Mouse (Mus musculus): ENCODE data around the gene Cdc42ep1. TPM values are rescaled to one million over a fixed set of nuclear protein-coding genes. Genes with fewer than 3 reads are reported as not detected.

Gene Cdc42ep1
- polyA plus RNA-seq, 1 experiment from 2014 or later, result 17.0 TPM

DNA sequence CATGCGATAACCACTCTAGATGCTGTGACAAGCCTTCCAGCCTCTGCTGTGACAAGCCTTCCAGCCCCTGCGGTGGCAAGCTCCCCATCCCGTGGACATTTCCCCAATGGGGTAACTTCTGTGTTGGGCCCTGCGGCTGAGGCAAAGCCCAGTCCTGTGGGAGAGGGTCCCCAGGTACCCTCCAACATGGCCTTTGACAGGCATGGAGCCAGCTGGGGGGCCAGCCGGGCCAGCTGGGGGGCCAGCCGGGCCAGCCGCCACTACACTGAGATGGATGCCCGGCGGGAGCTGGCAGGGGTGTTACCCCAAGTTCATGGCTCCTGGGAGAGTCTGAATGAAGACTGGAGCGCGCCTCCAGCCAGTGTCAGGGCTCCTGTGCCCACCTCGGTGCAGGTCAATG is 7.1 kb downstream of the Cdc42ep1 start:
- 67% methylated on average over 12 of the region's 12 CpGs for WGBS
- Histone ChIP-seq H3K9me3 (ENCODE audit: control insufficient read depth) (no peaks in the 10 kb centered on the region), H3K9ac (ENCODE audit: low read depth, low read length) (no peak overlapping the region), H3K27ac (ENCODE audit: low read depth, low read length) (0 out of 2 replicates have a peak overlapping the region, but pooled peaks have one; percentile 0), H3K4me1 (replicated peaks; ENCODE audit: control insufficient read depth, insufficient read depth, low read length) (peaks cover 18% of the 10 kb centered on the region; the same call in 1 of the 2 replicates), H3K4me2 (replicated peaks; ENCODE audit: low read depth) (no peak overlapping the region), H3K27me3 (replicated peaks; ENCODE audit: control insufficient read depth, insufficient read depth, low read length) (no peaks in the 10 kb centered on the region), H3K4me3 (ENCODE audit: low read depth, low read length) (no peak overlapping the region), H3K36me3 (ENCODE audit: control insufficient read depth, insufficient read depth) (peaks cover 11% of the 10 kb centered on the region; the same call in 1 of the 2 replicates)
- no peak for ATAC-seq
- no peak for TF ChIP-seq CTCF (IDR thresholded peaks at IDR 0.05; ENCODE audit: low read depth)

DNA sequence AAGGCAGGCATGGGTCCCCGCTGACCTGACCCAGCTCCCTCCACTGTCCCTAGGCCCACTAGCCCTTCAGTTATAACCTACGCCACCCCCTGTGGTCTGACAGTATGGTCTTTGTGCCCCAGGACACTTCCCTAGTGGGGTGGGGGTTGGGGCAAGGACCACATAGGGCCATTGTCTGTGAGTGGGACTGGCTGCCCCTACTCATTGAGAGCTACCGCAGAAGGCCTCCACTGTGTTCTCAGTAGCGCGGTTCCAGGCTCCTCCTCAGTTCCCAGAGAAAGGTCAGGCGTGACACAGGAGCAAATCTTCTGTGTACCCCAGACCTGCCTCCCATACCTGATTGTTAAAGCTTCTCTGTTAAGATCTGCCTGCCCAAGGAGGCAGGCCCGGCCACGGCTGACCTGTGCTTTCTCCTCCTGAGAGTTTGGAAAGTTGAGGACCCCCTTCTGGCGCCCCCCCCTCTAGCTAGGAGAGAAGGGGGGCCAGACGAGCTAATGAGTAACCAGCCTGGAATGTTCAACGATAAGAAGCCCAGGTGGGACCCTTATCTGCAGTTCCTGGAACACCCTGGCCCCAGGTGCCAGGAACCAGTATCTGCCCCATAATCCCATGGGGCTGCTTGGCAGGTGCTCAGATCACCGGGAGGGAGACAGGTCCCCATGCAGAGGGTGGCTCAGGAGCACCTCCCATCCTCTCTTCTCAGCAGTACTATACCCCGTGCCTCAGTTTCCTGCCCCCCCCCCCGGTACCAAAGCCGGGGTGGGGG is 7.8 kb downstream of the Cdc42ep1 start:
- no peak overlapping the region for H3K4me3 ChIP-seq (ENCODE audit: low read depth, low read length)
- H3K9me3 ChIP-seq (ENCODE audit: control insufficient read depth), result no peaks in the 10 kb centered on the region
- peak; percentile 67 for ATAC-seq
- peak overlapping the region; percentile 68 for H3K27ac ChIP-seq (ENCODE audit: low read depth, low read length)
- 28% methylated on average over 14 of the region's 15 CpGs for WGBS
- no peak overlapping the region for H3K4me2 ChIP-seq (replicated peaks; ENCODE audit: low read depth)
- H3K36me3 ChIP-seq (ENCODE audit: control insufficient read depth, insufficient read depth), result peaks cover 11% of the 10 kb centered on the region; the same call in 1 of the 2 replicates
- peak overlapping the region; percentile 7; the same call in 1 of the 2 replicates for H3K9ac ChIP-seq (ENCODE audit: low read depth, low read length)
- no peaks in the 10 kb centered on the region for H3K27me3 ChIP-seq (replicated peaks; ENCODE audit: control insufficient read depth, insufficient read depth, low read length)
- peaks cover 16% of the 10 kb centered on the region; the same call in 1 of the 2 replicates for H3K4me1 ChIP-seq (replicated peaks; ENCODE audit: control insufficient read depth, insufficient read depth, low read length)
- no peak for TF ChIP-seq CTCF (IDR thresholded peaks at IDR 0.05; ENCODE audit: low read depth)

DNA sequence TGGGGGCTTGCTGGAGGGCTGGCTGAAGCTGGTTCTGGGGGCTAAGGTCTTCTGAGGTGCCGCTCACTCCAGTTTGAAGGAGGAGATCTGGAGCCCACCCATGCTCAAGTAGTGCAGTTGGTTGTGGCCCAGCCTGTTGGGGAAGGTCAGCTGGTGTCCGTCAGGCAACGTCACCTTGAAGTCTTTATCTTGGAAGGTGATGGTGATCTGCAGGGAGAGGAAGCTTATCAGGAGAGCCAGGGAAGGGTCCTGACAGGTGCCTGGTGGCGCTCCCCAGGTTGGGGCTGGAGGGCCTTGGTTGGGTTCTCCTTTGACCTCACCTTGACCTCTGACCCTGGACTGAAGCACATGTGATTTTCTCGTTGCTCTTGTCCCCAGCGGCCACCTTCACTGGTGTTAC is 8.5 kb downstream of the Cdc42ep1 start:
- no peak overlapping the region for H3K9ac ChIP-seq (ENCODE audit: low read depth, low read length)

DNA sequence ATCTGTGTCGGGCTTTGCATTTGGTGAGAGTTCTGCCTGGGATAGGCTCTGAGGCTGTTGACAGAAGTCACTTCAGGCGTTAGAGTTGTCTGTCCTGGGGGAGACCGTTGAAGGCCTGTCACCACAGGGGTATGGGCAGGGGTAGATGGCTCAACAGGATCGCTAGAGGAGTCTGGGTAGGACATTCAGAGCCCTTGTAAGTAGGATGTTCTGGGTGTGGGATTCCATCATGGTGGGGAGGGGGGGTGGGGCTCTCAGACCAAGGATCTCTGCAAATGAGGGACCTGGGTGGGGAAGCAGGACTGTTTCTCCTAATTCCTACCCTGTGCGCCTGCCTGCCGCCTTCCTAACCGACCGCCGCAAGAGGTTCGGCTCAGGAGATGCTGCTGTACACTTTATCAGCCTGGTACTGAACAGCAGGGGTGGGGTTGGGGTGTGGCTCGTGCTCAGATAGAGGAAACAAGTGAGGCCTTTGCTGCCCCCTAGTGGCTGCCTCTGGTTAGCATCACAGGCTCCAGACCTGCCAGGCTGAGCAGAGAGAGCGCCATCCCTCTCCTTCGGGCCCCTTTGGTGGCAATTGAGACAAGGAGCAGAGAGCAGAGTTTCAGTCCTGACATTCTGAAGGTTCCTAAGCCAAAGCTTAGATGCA is 9.2 kb downstream of the Cdc42ep1 start:
- Histone ChIP-seq H3K27me3 (replicated peaks; ENCODE audit: control insufficient read depth, insufficient read depth, low read length) (no peaks in the 10 kb centered on the region), H3K27ac (ENCODE audit: low read depth, low read length) (no peak overlapping the region; the same call in 1 of the 2 replicates), H3K36me3 (ENCODE audit: control insufficient read depth, insufficient read depth) (peaks cover 11% of the 10 kb centered on the region; the same call in 1 of the 2 replicates), H3K4me1 (replicated peaks; ENCODE audit: control insufficient read depth, insufficient read depth, low read length) (peaks cover 9% of the 10 kb centered on the region), H3K4me3 (ENCODE audit: low read depth, low read length) (no peak overlapping the region), H3K4me2 (replicated peaks; ENCODE audit: low read depth) (peak overlapping the region; percentile 63), H3K9me3 (ENCODE audit: control insufficient read depth) (no peaks in the 10 kb centered on the region), H3K9ac (ENCODE audit: low read depth, low read length) (no peak overlapping the region; the same call in 1 of the 2 replicates)
- TF ChIP-seq CTCF (IDR thresholded peaks at IDR 0.05; ENCODE audit: low read depth), result peak; percentile 97
- 8% methylated on average over 13 of the region's 13 CpGs for WGBS
- ATAC-seq, result peak; percentile 59

More for the DNA sequence above, 8.5 kb downstream of the Cdc42ep1 start:
- Histone ChIP-seq H3K27me3 (replicated peaks; ENCODE audit: control insufficient read depth, insufficient read depth, low read length) (no peaks in the 10 kb centered on the region), H3K4me2 (replicated peaks; ENCODE audit: low read depth) (no peak overlapping the region), H3K36me3 (ENCODE audit: control insufficient read depth, insufficient read depth) (peaks cover 11% of the 10 kb centered on the region; the same call in 1 of the 2 replicates), H3K9me3 (ENCODE audit: control insufficient read depth) (no peaks in the 10 kb centered on the region), H3K4me1 (replicated peaks; ENCODE audit: control insufficient read depth, insufficient read depth, low read length) (peaks cover 11% of the 10 kb centered on the region), H3K27ac (ENCODE audit: low read depth, low read length) (peak overlapping the region; percentile 68), H3K4me3 (ENCODE audit: low read depth, low read length) (no peak overlapping the region)
- no peak for ATAC-seq
- WGBS, result 40% methylated on average over 6 of the region's 6 CpGs
- no peak for TF ChIP-seq CTCF (IDR thresholded peaks at IDR 0.05; ENCODE audit: low read depth)

DNA sequence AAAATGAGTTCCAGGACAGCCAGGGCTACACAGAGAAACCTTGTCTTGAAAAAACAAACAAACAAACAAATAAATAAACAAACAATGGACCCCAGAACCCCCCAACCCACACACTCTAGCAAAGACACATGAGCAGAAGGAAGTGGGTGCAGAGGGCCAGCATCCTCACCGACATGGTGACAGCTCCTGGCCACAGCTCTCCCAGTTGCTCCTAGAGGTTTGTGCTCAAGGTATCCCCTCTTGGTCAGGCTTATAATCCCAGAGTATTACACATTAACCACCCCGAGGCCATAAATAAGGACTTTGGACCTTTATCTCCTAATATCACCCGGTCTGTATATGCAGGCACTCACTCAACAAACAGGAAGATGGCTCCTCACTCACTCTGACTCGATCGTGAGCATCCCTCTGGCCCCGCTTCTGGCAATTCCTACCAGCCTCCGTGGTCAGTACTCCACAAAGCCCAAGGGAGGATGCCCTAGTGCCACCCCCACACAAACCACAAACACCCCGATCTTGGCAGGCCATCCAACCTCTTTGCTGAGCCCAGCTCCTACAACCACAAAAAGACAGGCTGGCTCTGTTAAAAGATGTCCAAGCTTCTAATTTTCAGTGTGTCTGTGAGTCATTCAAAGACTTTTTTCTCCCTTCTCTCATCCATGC is 13.0 kb downstream of the Cdc42ep1 start, which contains the start of gene Lgals2:
Lgals2 (minus strand) TSS at position 227 of the 663 bp plus-strand sequence.
- H3K4me3 ChIP-seq (ENCODE audit: low read depth, low read length), result peak within 1 kb of the TSS; percentile 24
- WGBS, result 25% methylated on average over 8 of the region's 8 CpGs
- H3K4me1 ChIP-seq (replicated peaks; ENCODE audit: control insufficient read depth, insufficient read depth, low read length), result peaks cover 13% of the 10 kb centered on the region
- H3K4me2 ChIP-seq (replicated peaks; ENCODE audit: low read depth), result peak within 1 kb of the TSS; percentile 63
- H3K27ac ChIP-seq (ENCODE audit: low read depth, low read length), result peak within 1 kb of the TSS; percentile 1
- H3K36me3 ChIP-seq (ENCODE audit: control insufficient read depth, insufficient read depth), result no peaks in the 10 kb centered on the region; the same call in 1 of the 2 replicates
- H3K27me3 ChIP-seq (replicated peaks; ENCODE audit: control insufficient read depth, insufficient read depth, low read length), result no peaks in the 10 kb centered on the region
- TF ChIP-seq CTCF (IDR thresholded peaks at IDR 0.05; ENCODE audit: low read depth), result no peak
- peak; percentile 62 for ATAC-seq
- no peaks in the 10 kb centered on the region for H3K9me3 ChIP-seq (ENCODE audit: control insufficient read depth)
- no peak within 1 kb of the TSS for H3K9ac ChIP-seq (ENCODE audit: low read depth, low read length)

DNA sequence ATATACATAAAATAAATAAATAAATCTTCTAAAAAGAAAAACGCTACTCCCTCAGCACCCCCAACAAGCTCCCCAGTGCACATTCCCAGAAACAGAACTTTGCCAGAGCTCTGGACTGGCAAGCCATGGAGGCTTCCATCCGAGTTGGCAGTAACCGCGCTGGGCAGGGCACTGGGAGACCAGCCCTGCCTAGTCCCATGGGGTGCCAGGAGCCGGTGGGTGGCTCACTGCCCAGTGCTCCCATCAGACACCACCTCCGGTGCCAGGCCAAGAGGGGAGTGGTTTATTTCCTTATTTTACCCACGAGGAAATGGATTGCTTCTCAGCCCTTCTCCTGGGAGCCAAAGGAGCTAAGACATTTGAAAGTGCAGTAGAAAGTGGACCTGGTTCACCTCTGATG is 14.6 kb downstream of the Cdc42ep1 start:
- H3K4me1 ChIP-seq (replicated peaks; ENCODE audit: control insufficient read depth, insufficient read depth, low read length), result peaks cover 4% of the 10 kb centered on the region
- H3K36me3 ChIP-seq (ENCODE audit: control insufficient read depth, insufficient read depth), result no peaks in the 10 kb centered on the region
- H3K9ac ChIP-seq (ENCODE audit: low read depth, low read length), result no peak overlapping the region
- H3K27me3 ChIP-seq (replicated peaks; ENCODE audit: control insufficient read depth, insufficient read depth, low read length), result no peaks in the 10 kb centered on the region
- WGBS, result 63% methylated on average over 7 of the region's 7 CpGs
- H3K27ac ChIP-seq (ENCODE audit: low read depth, low read length), result no peak overlapping the region
- no peak for TF ChIP-seq CTCF (IDR thresholded peaks at IDR 0.05; ENCODE audit: low read depth)
- no peaks in the 10 kb centered on the region for H3K9me3 ChIP-seq (ENCODE audit: control insufficient read depth)
- H3K4me2 ChIP-seq (replicated peaks; ENCODE audit: low read depth), result no peak overlapping the region
- no peak overlapping the region for H3K4me3 ChIP-seq (ENCODE audit: low read depth, low read length)
- ATAC-seq, result no peak

Data from intestine, postnatal 0 days (tissue).